ENCODE assay signal across 31 mouse cellular contexts in genomic region chr3:100707117-100707516, GRCm38 (mm10). TPM values are rescaled to one million over a fixed set of nuclear protein-coding genes. Genes with fewer than 3 reads are reported as not detected.
DNase-seq lines count a peak whose midpoint lies in the region; ATAC-seq and TF ChIP-seq lines count a peak whose summit lies in the region.
"Had no signal": no experiment of that assay in that cellular context is flagged by ENCODE, and none has a peak within 500 bp of the region (broad histone marks: within the 10 kb centered on the region; RNA-seq: fewer than 3 reads in every experiment).

No protein-coding gene starts in this region.

- H3K4me1 ChIP-seq in heart, postnatal 0 days (ENCODE audit: control insufficient read depth, insufficient read depth), result peaks cover 9% of the 10 kb centered on the region
- H3K4me1 ChIP-seq: liver, embryonic 13.5 days had no signal

- no peak for TF ChIP-seq EP300 in heart, postnatal 0 days (IDR thresholded peaks at IDR 0.05; ENCODE audit: low read depth)

- 47% methylated on average over 4 of the region's 4 CpGs for WGBS in heart, postnatal 0 days

- no peaks in the 10 kb centered on the region for H3K9me3 ChIP-seq in heart, postnatal 0 days (replicated peaks; ENCODE audit: control insufficient read depth, low read length)
- H3K9me3 ChIP-seq: forebrain, embryonic 13.5 days; hindbrain, embryonic 10.5 days; hindbrain, embryonic 15.5 days; limb, embryonic 10.5 days; limb, embryonic 15.5 days; liver, embryonic 13.5 days; megakaryocyte, embryonic 14.5 days; midbrain, embryonic 13.5 days had no signal

- peak; percentile 26 for DNase-seq in embryo, embryonic 10 days (ENCODE audit: low spot score)
- no peak for DNase-seq in embryo, embryonic 10.5 days (ENCODE audit: low spot score)
- DNase-seq in heart, postnatal 0 days (ENCODE audit: low spot score), result no peak
- no peak for DNase-seq in heart, adult 11 months
- DNase-seq in kidney, postnatal 10 days, result peak; percentile 17
- DNase-seq in kidney, adult 18-20 months, result no peak
- DNase-seq in lung, postnatal 10 days, result peak; percentile 26
- no peak for DNase-seq in lung, postnatal 25 days (ENCODE audit: low spot score)
- DNase-seq: adrenal gland, adult 2 months; adrenal gland, postnatal 36 days; cerebellum, adult 2 months; cerebellum, postnatal 14 days; gastrocnemius, postnatal 25 days; heart, adult 2 months; heart, postnatal 14 days; layer of hippocampus, adult 9-11 months; liver, embryonic 13.5 days; lung, adult 2 months; thymus, adult 2 months; thymus, postnatal 36 days had no signal

- H3K27ac ChIP-seq in heart, postnatal 0 days (ENCODE audit: low read depth), result no peak overlapping the region
- H3K27ac ChIP-seq: forebrain, embryonic 13.5 days; heart, adult 2 months; hindbrain, embryonic 10.5 days; hindbrain, embryonic 15.5 days; kidney, postnatal 0 days; limb, embryonic 10.5 days; limb, embryonic 15.5 days; liver, embryonic 13.5 days; midbrain, embryonic 13.5 days had no signal

- H3K9ac ChIP-seq in heart, postnatal 0 days (replicated peaks; ENCODE audit: low read depth, low read length), result no peak overlapping the region
- H3K9ac ChIP-seq: forebrain, embryonic 13.5 days; hindbrain, embryonic 15.5 days; limb, embryonic 15.5 days; liver, embryonic 13.5 days; midbrain, embryonic 13.5 days had no signal

- H3K4me2 ChIP-seq in heart, postnatal 0 days (ENCODE audit: low read depth, low read length), result no peak overlapping the region
- H3K4me2 ChIP-seq: forebrain, embryonic 13.5 days; hindbrain, embryonic 15.5 days; limb, embryonic 15.5 days; liver, embryonic 13.5 days; midbrain, embryonic 13.5 days had no signal

- H3K4me3 ChIP-seq in heart, postnatal 0 days (ENCODE audit: low read depth, low read length), result no peak overlapping the region
- H3K4me3 ChIP-seq: forebrain, embryonic 13.5 days; heart, adult 2 months; hindbrain, embryonic 10.5 days; hindbrain, embryonic 15.5 days; limb, embryonic 10.5 days; limb, embryonic 15.5 days; liver, embryonic 13.5 days; midbrain, embryonic 13.5 days had no signal

- no peaks in the 10 kb centered on the region for H3K36me3 ChIP-seq in heart, postnatal 0 days (replicated peaks; ENCODE audit: control insufficient read depth, insufficient read depth, low read length)
- H3K36me3 ChIP-seq: hindbrain, embryonic 10.5 days; hindbrain, embryonic 15.5 days; limb, embryonic 10.5 days; limb, embryonic 15.5 days; liver, embryonic 13.5 days; midbrain, embryonic 13.5 days had no signal

- ATAC-seq in heart, postnatal 0 days (ENCODE audit: insufficient read depth, low read depth), result 0 out of 2 replicates have a peak, but pooled peaks have one; percentile 19
- ATAC-seq: activated CD4-positive, CD25-positive, alpha-beta regulatory T cell, adult 4 months; forebrain, embryonic 13.5 days; inflammation-experienced regulatory T-cells, adult 6 months; midbrain, embryonic 13.5 days had no signal

- no peak for TF ChIP-seq CTCF in heart, postnatal 0 days (IDR thresholded peaks at IDR 0.05; ENCODE audit: low read depth)

- no peaks in the 10 kb centered on the region for H3K27me3 ChIP-seq in heart, postnatal 0 days (ENCODE audit: control insufficient read depth, insufficient read depth, low read length)
- H3K27me3 ChIP-seq: CH12.LX; forebrain, embryonic 13.5 days; hindbrain, embryonic 15.5 days; limb, embryonic 15.5 days; liver, embryonic 13.5 days; midbrain, embryonic 13.5 days had no signal

RNA-seq across cellular contexts. Expression of gene Man1a2, which starts 21.8 kb away (rescaled TPM):
- total RNA-seq in heart, postnatal 0 days (2014; rRNA removed; ENCODE audit: low replicate concordance), result 16.8 and 17.7 TPM in 2 replicates
- 35.0 and 39.8 TPM in 2 replicates for polyA plus RNA-seq in heart, postnatal 0 days (2015; fragmentation: Nextera tagmentation; extraction: Ambion mirVana)

Comparison
In these comparisons a context has a peak if more than half of its experiments do, and no peak if none do; other contexts are left out.
1. DNase-seq: peak in embryo, embryonic 10 days (single experiment), kidney, postnatal 10 days (single experiment) and lung, postnatal 10 days (single experiment); none in embryo, embryonic 10.5 days (single experiment), heart, postnatal 0 days (single experiment), heart, adult 11 months (single experiment), kidney, adult 18-20 months (single experiment) and lung, postnatal 25 days (single experiment).